Mouse (Mus musculus) midbrain, embryonic 11.5 days (tissue): Measurements from ENCODE around the gene Rps11. TPM values are rescaled to one million over a fixed set of nuclear protein-coding genes. Genes with fewer than 3 reads are reported as not detected.
A peak's percentile ranks its signal among the peaks of the same experiment; 100 is the strongest.
"Not testable (repeated sequence)": the region's sequence is repeated elsewhere in the genome, so short reads cannot be mapped to it uniquely, and the experiment has no call there.

Source experiments
- ATAC-seq: fragments of 200-750 bp; cut with Nextera tagmentation; 2 replicates; pipeline ENCODE4 v1.8.0; 2017; ENCODE audit warnings: moderate TSS enrichment, moderate library complexity; ENCODE audit not compliant: low FRiP score
- DNase-seq: peaks from one replicate; pipeline ENCODE4 v3.0.0; 2015; ENCODE audit warnings: low spot score; ENCODE audit errors: missing footprints
- H3K27ac ChIP-seq: fragments of 300-500 bp; sonication (generic); 2 replicates; pipeline ENCODE4 v1.5.1; 2014; ENCODE audit warnings: low read depth, low read length
- H3K27me3 ChIP-seq: fragments of 300-500 bp; sonication (generic); 2 replicates; pipeline ENCODE4 v1.6.1; 2014; ENCODE audit warnings: mild to moderate bottlenecking, low read length, moderate library complexity, mixed read lengths; ENCODE audit not compliant: control insufficient read depth, insufficient read depth
- H3K36me3 ChIP-seq: fragments of 300-500 bp; sonication (generic); 2 replicates; pipeline ENCODE4 v1.6.1; 2014; ENCODE audit warnings: mild to moderate bottlenecking, low read length, moderate library complexity, mixed read lengths; ENCODE audit not compliant: control insufficient read depth, insufficient read depth
- H3K4me1 ChIP-seq: fragments of 300-500 bp; sonication (generic); 2 replicates; pipeline ENCODE4 v1.6.1; 2014; ENCODE audit warnings: low read length; ENCODE audit not compliant: control insufficient read depth, insufficient read depth
- H3K4me2 ChIP-seq: fragments of 300-500 bp; sonication (generic); 2 replicates; pipeline ENCODE4 v1.6.1; 2014; ENCODE audit warnings: mild to moderate bottlenecking, moderate library complexity
- H3K4me3 ChIP-seq: fragments of 300-500 bp; sonication (generic); 2 replicates; pipeline ENCODE4 v1.5.1; 2014; ENCODE audit warnings: low read depth, low read length
- H3K9ac ChIP-seq: fragments of 300-500 bp; sonication (generic); 2 replicates; pipeline ENCODE4 v1.6.1; 2014; ENCODE audit warnings: low read length
- H3K9me3 ChIP-seq: fragments of 300-500 bp; sonication (generic); 2 replicates; pipeline ENCODE4 v1.6.1; 2016; ENCODE audit warnings: low read length; ENCODE audit not compliant: control insufficient read depth
- WGBS: fragments of 180-500 bp; shearing (Covaris S2); extraction: QIAGEN DNeasy Blood & Tissue Kit; methylation state at CpG from one replicate; pipeline ENCODE4 v1.1.7; 2014; 5-methylcytosine and 5-hydroxymethylcytosine counted together
- polyA plus RNA-seq: library from polyadenylated mRNA; unstranded; fragments of >200 nt; fragmentation: Nextera tagmentation; extraction: Ambion mirVana; gene quantifications from 2 replicates; pipeline ENCODE4 v1.2.1, GENCODE M21; 2014

The Rps11 gene
- polyA plus RNA-seq, 1 experiment from 2014 or later: 1,392 TPM

DNA sequence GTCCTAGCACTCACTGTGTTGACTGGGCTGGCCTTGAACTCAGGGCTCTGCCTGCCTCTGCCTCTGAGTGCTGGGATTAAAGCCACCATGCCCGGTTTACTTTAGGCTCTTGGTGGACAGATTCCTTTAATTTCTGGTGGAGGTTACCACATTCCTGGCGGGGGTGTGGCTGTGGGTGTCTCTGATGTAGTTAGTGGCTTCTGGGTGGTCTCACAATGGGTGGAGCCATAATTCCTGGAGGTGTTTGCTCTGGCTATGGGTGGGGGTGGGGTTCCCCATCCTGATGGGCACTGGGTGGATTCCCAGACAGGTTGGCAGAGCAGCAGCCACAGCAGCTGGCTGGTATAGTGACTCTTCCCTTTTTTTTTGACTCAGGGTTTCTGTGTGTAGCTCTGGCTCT, 12.3 kb downstream of the Rps11 start:
- WGBS: 66% methylated on average over 2 of the region's 2 CpGs
- no peaks in the 10 kb centered on the region for H3K9me3 ChIP-seq
- H3K4me2 ChIP-seq: no peak overlapping the region
- no peak overlapping the region for H3K9ac ChIP-seq
- ATAC-seq (no peak), DNase-seq (no peak)
- H3K4me1 ChIP-seq: no peaks in the 10 kb centered on the region
- H3K27ac ChIP-seq: no peak overlapping the region
- no peaks in the 10 kb centered on the region for H3K27me3 ChIP-seq
- H3K4me3 ChIP-seq: no peak overlapping the region
- no peaks in the 10 kb centered on the region for H3K36me3 ChIP-seq

DNA sequence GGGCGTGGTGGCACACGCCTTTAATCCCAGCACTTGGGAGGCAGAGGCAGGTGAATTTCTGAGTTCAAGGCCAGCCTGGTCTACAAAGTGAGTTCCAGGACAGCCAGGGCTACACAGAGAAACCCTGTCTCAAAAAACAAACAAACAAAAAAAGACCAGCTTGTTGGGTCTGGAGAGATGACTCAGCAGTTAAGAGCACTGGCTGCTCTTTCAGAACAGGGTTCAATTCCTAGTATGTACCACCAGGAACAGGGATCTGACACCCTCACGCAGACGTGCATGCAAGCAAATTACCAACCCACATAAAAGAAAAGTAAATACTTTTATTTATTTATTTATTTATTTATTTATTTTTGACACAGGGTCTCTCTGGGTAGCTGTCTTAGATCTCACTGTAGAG, 14.2 kb downstream of the Rps11 start:
- H3K4me2 ChIP-seq, H3K27ac ChIP-seq, H3K9me3 ChIP-seq, ATAC-seq, H3K4me1 ChIP-seq, H3K27me3 ChIP-seq, H3K4me3 ChIP-seq, H3K9ac ChIP-seq, H3K36me3 ChIP-seq: not testable (repeated sequence)
- DNase-seq: peak; percentile 69
- 88% methylated on average over 4 of the region's 4 CpGs for WGBS

DNA sequence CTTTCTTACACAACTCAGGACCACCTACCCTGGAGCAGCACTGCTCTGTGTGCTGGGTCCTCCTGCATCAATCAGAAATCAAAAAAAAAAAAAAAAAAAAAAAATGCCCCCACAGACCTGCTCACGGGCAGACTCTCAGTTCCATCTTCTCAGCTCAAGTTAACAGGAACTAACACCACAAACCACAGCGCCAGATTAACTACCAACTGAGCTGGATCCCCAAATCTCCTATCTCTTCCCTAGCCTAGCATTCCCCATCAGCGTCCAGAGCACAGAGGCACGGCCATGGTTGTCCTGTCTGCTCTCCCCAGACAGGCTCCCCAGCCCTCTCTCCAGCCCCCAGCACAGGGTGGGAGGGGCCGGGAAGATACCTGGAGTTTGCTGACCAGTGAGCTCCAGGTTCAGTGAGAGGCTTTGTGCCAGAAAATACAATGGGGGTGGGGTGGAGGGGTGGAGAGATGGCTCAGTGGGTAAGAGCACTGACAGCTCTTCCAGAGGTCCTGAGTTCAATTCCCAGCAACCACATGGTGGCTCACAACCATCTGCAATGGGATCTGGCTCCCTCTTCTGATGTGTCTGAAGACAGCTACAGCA, 17.1 kb downstream of the Rps11 start:
- Histone ChIP-seq H3K9me3 (no peaks in the 10 kb centered on the region), H3K36me3 (no peaks in the 10 kb centered on the region), H3K4me2 (no peak overlapping the region), H3K4me1 (no peaks in the 10 kb centered on the region), H3K9ac (no peak overlapping the region), H3K4me3 (no peak overlapping the region), H3K27me3 (no peaks in the 10 kb centered on the region), H3K27ac (no peak overlapping the region)
- no peak for ATAC-seq
- 54% methylated on average over 5 of the region's 5 CpGs for WGBS
- DNase-seq: peak; percentile 56

DNA sequence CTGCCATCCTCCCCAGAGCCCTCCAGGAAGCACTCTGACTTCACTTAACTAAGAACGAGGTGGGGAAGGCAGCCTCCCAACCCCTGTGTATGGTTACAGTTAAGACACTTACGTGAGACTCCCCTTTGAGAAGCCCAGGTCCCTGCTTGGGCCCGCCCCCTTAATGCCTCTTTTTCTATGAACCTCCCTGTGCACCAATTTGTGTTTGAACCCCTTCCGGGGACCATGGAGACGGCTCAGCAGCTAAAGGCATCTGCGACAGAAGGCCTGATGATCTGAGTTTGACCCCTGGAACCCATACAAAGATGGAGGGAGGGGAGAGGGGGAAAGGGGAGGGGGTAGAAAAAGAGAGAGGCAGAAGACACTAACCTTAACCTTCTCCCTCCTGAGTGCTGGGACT, 17.8 kb downstream of the Rps11 start:
- H3K9me3 ChIP-seq: no peaks in the 10 kb centered on the region
- DNase-seq (peak; percentile 88), ATAC-seq (peak; percentile 54; the same call in 1 of the 2 replicates)
- H3K4me1 ChIP-seq: no peaks in the 10 kb centered on the region
- no peak overlapping the region for H3K9ac ChIP-seq
- no peaks in the 10 kb centered on the region for H3K36me3 ChIP-seq
- 18% methylated on average over 6 of the region's 6 CpGs for WGBS
- H3K4me3 ChIP-seq: no peak overlapping the region
- H3K27ac ChIP-seq: no peak overlapping the region
- H3K27me3 ChIP-seq: no peaks in the 10 kb centered on the region
- H3K4me2 ChIP-seq: no peak overlapping the region

DNA sequence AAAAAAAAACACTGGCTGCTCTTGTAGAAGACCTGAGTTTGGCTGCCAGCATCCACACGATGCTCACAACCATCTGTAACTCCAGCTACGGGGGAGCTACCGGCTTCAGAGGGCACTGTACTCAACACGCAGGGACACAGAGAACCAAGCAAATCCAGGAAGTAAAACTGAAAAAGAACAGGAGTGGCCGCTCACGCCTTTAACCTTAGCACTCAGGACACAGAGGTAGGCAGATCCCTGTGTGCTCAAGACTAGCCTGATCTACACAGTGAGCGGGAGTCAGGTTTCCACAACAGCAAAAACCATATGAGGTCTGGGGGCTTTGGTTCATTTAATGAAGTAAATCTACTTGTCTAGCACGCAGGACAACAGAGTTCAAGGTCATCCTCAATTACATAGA, 18.7 kb downstream of the Rps11 start:
- H3K27me3 ChIP-seq: no peaks in the 10 kb centered on the region
- 76% methylated on average over 8 of the region's 8 CpGs for WGBS
- H3K27ac ChIP-seq: no peak overlapping the region

DNA sequence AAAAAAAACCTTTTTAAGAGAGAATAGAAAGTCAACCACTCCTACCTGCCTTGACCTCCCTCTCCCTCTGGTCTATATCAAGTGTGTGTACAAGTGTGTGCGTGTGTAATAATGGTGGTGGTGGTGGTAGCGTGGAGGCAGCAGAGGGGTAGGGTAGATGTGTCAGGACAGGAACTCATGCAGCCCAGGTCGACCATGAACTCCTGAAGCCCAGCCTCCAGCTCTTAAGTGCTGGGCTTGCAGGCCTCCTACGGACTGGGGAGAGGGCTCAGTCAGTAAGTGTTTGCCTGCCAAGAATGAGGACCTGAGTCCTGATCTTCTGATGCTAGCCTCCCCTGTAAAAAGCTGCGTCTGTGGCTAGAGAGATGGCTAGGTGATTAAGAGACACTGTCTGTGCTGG, 19.3 kb downstream of the Rps11 start:
- Histone ChIP-seq H3K9ac (no peak overlapping the region), H3K36me3 (no peaks in the 10 kb centered on the region), H3K4me3 (no peak overlapping the region), H3K27ac (no peak overlapping the region), H3K9me3 (no peaks in the 10 kb centered on the region), H3K4me1 (no peaks in the 10 kb centered on the region), H3K27me3 (no peaks in the 10 kb centered on the region), H3K4me2 (no peak overlapping the region)
- ATAC-seq: no peak
- WGBS: 85% methylated on average over 5 of the region's 5 CpGs
- DNase-seq: no peak

More for the DNA sequence above, 18.7 kb downstream of the Rps11 start:
- no peaks in the 10 kb centered on the region for H3K4me1 ChIP-seq
- DNase-seq (no peak), ATAC-seq (no peak)
- no peaks in the 10 kb centered on the region for H3K36me3 ChIP-seq
- H3K9me3 ChIP-seq: no peaks in the 10 kb centered on the region
- no peak overlapping the region for H3K9ac ChIP-seq
- H3K4me3 ChIP-seq: no peak overlapping the region
- no peak overlapping the region for H3K4me2 ChIP-seq

DNA sequence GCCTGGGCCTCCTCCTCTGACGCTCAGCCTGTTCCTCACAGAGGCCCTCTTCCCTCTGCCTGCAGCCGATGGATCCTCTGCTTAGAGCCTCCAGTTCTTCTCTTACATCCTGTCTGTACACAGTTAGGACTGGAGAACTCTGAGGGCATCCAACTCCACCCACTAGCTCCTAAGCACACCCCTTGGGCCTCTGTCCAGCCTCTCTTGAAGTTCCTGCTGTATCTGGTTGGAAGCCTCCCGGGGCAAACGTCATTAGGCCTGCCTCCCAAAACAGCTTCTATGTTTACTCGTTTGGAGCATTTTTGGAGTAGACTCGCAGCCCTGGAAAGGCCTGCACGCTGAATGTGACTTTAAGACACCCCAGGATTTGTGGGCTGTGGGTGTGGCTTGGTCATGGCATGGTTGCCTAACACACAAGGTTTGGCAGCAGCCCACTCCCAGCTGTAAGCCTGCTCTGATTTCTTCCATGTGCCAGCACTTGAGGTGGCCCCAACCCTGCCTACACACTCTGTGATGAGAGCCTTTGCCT, 20.5 kb downstream of the Rps11 start, which contains the start of gene Fcgrt:
Fcgrt (minus strand) TSS at position 200 of the 529 bp plus-strand sequence.
- no peaks in the 10 kb centered on the region for H3K36me3 ChIP-seq
- no peak within 1 kb of the TSS for H3K4me3 ChIP-seq
- H3K27me3 ChIP-seq: no peaks in the 10 kb centered on the region
- no peak for ATAC-seq
- H3K4me2 ChIP-seq: no peak within 1 kb of the TSS
- H3K27ac ChIP-seq: no peak within 1 kb of the TSS
- DNase-seq: no peak
- no peak within 1 kb of the TSS; the same call in 1 of the 2 replicates for H3K9ac ChIP-seq
- WGBS: 79% methylated on average over 7 of the region's 7 CpGs
- no peaks in the 10 kb centered on the region for H3K9me3 ChIP-seq
- no peaks in the 10 kb centered on the region for H3K4me1 ChIP-seq

DNA sequence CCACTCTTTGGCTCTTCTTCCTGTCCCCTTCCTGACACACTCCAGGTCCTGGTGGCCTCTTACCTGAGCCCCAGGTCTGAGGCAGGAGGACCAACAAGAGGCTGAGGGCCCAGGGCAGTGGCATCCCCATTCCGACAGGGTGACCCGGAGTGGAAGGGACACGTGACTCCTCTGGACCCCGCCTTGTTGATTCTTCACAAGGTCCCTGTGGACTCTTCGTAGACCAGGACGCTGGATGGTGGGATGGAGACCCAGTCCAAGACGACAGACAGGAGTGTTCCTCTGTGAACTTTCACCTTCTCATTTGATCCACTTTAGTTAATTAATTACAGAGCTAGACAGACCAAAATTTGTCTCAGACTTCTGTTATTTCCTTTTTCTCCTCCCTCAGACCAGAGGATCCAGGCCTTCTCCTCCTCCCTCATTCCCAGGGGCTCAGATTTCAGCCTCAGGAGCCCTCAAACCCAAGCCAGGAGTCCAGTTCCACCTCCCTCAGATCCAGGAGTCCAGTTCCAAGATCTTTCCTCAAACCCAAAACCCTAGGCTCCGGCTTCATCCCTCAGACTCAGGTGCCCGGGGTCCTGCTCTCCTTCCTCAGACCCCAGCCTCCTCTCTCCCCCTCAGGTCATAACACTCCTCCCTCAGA, 21.2 kb downstream of the Rps11 start:
- Histone ChIP-seq H3K4me2 (no peak overlapping the region), H3K4me1 (no peaks in the 10 kb centered on the region), H3K27me3 (no peaks in the 10 kb centered on the region), H3K4me3 (no peak overlapping the region), H3K9me3 (no peaks in the 10 kb centered on the region), H3K36me3 (no peaks in the 10 kb centered on the region), H3K9ac (no peak overlapping the region; the same call in 1 of the 2 replicates), H3K27ac (no peak overlapping the region)
- no peak for DNase-seq
- WGBS: 79% methylated on average over 9 of the region's 9 CpGs
- no peak for ATAC-seq

DNA sequence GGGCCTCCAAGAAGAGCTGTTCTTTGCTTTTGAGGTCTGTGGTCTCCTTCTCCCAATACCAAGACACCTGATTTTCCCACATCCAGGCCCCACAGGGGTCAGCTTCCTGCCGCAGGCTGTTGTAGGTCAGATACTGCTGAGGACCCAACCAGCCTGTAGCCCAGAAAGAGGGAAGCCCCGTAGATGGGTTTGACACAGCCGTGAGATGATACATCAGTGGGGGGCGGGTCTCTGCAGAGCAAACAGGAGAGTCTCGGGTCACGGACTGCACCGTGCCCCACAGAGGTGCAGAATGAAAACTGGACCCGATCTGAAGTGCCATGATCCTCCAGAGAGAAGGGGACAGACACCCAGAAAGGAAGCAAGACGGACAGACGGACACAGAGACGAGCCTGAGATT, 21.8 kb downstream of the Rps11 start:
- ATAC-seq (no peak), DNase-seq (no peak)
- Histone ChIP-seq H3K4me3 (no peak overlapping the region), H3K27ac (no peak overlapping the region), H3K9me3 (no peaks in the 10 kb centered on the region), H3K4me1 (no peaks in the 10 kb centered on the region), H3K4me2 (no peak overlapping the region), H3K36me3 (no peaks in the 10 kb centered on the region), H3K9ac (no peak overlapping the region), H3K27me3 (no peaks in the 10 kb centered on the region)
- 87% methylated on average over 11 of the region's 11 CpGs for WGBS
